Mouse (Mus musculus): ENCODE measurements around the gene Cfap77. TPM values are rescaled to one million over a fixed set of nuclear protein-coding genes. Genes with fewer than 3 reads are reported as not detected.

Cfap77 gene
- total RNA-seq, 2 experiments from 2014 or later = not detected

GRCm38 (mm10) chr2:28943666-28944516 lies 111.0 kb downstream of the Cfap77 start:
- no peak for DNase-seq

DNA sequence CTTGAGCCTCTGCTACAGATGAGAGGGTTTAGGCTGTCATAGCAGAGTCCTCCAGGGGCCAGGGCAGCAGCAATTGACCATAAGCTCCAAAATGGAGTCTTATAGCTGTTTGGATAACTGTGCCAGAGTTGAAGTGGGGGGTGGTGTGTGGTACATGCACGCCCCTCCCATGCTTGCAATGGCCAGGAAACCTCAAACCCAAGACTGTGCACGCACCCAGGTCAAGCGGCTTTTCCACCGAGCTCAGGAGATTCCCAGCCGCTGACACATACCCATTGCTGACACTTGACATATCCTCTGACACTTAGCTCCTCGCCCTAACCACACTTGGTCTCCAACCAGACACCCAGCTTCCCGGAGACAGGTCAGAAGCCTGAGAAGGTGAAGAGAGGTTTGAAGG lies 115.9 kb downstream of the Cfap77 start:
- DNase-seq = no peak

DNA sequence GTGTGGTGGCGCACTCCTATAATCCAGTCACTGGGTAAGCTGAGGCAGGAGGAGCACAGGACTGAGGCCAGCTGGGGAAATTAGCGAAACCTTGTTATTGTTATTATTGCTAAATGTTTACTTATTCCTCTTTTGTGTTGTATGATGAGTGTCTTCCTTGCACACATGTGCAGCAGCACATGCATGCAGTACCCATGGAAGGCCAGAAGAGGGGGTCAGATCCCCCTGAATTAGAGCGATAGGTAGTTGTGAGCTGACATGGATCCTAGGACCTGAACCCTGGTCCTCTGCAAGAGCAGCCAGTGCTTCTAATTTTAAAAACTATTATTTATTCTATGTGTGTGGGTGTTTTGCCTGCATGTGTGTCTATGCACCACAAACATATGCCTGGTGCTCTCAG lies 124.3 kb downstream of the Cfap77 start:
- no peak for DNase-seq

DNA sequence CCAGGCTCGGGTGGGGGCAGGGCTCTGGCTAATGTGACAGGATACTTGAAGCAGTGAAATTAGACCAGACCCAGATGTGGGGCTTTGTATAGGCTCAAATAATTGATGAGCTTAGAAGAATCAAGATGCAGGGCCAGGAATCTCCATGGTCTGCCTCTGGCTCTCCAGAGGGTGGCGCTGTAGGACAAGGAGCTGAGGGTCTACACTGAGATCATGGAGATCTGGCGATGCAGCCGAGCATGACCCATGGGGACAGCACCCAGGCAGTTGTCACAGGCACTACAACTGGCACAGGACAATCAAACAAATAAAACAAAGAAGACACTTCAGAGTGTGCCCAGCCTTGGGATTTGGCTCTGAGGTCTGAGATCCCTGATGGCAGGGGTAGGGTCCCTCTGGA lies 131.0 kb downstream of the Cfap77 start:
- DNase-seq = no peak

DNA sequence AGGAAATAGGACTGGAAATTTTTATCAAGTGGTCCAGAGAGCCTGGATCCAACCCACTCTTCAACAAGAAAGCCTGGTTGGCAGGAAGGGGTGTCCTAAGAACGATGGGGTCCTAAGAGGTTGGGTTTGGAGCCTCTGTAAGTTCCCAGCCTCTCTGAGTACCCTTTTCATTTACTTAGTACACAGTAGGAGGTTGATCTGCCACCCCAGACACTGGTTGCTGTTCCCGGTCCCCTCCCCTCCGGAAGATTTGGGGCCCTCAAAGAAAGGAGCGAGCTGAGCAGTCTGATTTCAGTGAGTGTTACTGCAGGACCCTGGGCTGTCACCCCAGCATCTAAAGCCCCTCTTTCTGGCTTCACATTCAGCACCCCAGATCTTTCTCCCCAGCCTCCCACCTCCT lies 135.9 kb downstream of the Cfap77 start:
- DNase-seq = no peak

GRCm38 (mm10) chr2:28917518-28918361 lies 137.1 kb downstream of the Cfap77 start:
- DNase-seq = peak; percentile 29

DNA sequence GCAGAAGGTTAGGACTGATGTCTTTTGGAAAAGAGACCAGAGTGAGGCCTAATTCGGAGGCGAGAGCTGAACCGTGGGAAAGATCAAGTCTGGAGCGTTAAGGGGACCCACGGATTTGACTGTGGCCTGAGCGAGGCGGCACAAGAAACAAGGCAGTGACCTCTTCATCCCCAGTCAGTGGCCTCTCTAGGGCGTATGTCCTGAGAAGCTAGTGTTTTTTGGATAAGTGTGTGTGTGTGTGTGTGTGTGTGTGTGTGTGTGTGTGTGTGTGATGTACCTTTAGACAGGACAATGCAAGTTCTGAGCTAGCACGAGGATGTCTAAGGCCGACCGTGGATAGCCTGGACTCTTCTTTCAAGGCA lies 137.7 kb downstream of the Cfap77 start:
- DNase-seq = no peak

GRCm38 (mm10) chr2:28916513-28916865 lies 138.4 kb downstream of the Cfap77 start, which contains the start of gene Barhl1:
TSS of gene Barhl1 (minus strand) at chr2:28916668.
- DNase-seq = no peak

GRCm38 (mm10) chr2:28915768-28916512 lies 138.9 kb downstream of the Cfap77 start:
- DNase-seq = peak; percentile 44

DNA sequence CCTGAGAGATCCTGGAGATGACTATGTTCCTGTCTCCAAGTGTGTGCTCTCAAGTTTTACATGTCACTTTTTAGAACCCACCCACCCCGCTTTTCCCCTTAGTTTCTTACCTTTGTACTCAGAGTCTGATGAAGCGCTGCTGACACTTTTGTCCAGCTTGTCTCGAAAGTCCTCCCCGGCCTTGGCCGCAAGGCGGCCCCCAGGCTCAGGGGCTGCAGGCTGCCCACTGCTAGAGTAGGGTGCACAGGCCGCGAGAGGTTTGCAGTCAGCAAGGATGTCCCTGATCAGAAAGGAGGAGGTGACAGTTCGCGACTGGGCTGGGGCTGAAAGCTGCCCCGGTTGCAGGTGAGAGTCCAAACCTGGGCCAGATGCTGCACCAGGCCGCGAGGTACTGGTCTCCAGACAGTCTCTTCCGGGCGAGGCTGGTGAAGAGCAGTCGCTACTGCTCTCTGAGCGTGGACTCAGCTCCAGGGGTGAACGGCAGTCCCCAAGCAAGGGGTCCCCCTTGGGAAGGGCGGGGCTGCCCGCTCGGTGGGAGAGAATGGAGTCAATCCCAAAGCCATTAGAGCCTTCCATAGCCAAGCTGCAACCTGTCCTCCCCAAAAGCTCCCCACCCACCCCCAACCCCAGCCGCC lies 139.6 kb downstream of the Cfap77 start:
- DNase-seq = no peak

DNA sequence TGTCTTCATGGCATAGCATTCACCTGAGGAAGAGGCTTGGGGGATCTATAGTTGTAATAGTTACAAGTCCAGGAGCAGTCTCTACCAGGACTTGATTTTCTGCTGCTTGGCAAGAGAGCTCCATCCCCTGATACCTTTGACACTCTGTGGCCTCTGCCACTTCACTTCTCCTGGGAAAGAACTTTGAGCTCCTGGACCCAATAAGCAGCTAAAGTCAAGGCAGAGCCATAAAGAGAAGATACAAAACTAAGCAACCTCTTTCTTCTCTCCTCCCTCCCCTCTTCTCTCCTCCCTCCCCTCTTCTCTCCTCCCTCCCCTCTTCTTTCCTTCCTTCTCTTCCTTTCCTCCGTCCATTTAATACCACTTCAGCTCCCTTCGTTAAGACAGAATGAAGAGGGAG lies 140.7 kb downstream of the Cfap77 start:
- DNase-seq = no peak

DNA sequence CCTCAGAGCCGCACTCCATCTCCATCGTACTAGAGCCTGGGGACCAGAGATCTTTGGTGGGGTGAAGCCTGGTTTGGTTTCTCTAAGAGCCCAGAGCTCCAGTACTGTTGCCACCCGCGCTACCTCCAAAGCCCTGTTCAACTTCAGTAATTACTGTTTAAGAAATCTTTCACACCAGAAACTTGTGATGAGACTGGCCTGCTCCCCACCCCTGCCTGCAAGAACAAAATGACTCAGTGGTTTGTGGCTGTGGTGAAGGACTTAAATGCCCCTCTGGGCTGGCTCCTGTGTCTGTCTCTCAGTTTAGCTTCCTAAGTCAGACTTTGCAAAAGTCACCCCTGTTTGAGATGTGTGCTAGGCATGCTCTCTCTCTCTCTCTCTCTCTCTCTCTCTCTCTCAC lies 141.9 kb downstream of the Cfap77 start:
- no peak for DNase-seq

DNA sequence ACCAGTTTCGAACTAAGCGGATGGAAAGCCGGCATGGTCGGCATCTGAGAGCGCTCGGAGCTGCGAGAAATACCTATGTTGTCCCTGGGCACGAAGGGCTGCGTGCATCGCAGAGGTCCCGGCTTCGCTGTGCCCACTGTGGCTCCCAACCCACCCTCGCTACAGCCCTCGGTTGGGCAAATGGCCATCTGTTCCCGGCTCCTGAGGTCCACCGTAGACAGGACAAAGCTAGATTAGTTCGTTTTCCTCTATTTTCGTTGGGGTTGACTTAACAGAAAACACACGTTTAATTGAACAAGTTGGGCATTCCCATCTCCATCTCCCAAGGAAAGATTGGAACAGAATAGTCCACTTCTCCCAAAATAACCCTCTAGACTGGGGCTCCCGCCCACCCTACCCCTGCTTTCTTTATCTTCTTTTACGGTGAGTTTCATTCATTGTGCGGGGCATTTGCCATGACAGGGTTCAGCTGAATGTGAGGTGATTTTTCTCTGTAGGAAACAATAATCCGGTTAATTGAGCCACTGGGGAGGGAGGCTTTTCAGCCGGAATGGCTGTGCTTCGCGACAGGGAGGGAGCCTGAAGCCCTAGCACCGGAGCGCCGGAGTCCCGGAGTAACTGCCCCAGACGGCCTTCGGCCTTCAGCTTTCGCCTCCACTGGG lies 142.7 kb downstream of the Cfap77 start:
- DNase-seq = no peak

- no peak for DNase-seq
Observed at GRCm38 (mm10) chr2:28911331-28912038, 143.4 kb downstream of the Cfap77 start.

DNA sequence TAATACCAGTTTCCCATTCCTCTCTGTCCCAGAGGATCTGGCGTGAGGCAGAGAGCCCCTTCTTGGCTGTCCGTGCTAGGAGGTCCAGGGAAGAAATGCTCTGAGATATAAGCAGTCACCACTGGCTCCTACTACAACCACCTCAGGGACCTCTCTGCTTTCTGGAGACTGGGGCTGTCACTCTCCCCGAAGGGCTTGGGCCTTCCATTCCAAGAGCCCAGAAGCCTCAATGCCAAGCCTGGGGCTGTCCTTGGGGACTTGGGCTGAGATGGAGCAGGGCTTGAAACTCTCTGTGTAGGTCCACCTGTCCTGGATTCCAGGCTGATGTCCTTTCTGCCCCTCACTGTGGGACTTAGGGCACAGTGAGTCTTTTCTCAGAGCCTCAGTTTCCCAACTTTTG lies 144.0 kb downstream of the Cfap77 start:
- no peak for DNase-seq

DNA sequence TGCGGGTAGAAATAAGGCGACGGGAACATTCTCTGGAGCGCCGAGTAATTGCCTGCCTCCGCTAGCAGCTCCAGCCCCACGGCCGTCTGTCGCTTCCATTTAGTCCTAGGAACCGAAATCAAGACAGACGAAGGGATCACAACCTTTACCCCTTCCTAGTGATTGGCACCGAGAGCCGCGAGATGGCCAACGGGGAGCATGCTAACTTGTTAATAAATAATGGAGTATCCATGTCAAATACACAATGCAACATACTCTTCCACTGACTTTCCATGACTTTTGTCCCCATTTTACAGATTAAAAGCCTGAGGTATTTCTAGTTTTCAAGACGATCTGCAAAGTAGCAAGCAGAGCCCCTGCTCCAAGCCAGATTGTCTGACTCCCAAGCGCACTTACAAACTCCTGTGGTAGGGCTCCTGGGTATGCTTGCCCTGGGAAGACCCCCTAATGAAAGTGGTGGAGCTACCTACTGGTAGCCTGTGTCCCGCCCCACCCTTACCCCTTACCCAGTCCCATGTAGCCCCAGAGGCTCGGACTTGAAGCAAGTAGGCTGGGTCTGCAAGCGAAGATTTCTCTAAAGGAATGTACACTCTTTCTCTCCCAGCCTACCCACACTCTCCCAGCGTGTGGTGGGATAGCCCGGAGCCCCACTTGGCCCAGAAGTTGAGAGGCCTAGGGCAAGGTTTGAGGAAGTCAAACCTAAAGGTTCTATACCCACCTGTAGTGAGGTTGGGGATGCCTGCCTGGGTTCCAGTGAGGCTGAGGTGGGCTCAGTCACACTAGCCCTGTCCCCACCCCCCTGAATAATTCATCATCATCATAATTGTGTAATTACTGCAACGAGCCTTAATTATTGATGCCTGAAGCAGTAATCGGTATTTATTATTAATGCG lies 144.8 kb downstream of the Cfap77 start:
- no peak for DNase-seq

DNA sequence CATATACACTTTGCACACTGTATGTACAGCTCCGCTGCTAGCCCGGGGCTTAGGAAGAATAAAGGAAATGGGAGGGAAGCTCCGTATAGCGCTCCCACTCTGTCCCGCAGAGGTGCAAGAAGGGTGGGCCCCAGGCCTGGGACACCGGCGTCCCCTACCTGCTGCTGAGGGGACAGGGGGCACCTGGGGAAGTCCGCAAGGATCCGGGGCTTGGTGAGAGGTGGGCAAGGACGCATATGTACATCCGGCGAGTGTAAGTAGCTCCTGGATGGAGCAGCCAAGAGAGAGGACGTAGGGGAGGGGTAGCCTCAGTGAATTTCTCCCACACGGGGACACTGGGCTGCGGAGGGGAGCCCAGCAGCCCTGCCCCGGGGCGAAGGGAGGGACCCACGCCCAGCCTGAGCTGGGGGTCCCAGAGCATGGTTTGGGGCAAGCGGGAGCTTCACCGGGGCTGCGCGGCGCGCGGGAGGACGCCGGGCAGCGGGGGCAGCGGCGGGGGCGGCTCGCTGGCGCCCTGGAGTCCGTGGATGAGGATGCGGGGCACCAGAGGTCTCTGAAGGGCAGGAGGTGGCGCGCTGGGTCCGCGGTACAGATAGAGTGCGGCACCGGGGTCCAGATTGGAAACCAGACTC lies 145.6 kb downstream of the Cfap77 start:
- DNase-seq = no peak

DNA sequence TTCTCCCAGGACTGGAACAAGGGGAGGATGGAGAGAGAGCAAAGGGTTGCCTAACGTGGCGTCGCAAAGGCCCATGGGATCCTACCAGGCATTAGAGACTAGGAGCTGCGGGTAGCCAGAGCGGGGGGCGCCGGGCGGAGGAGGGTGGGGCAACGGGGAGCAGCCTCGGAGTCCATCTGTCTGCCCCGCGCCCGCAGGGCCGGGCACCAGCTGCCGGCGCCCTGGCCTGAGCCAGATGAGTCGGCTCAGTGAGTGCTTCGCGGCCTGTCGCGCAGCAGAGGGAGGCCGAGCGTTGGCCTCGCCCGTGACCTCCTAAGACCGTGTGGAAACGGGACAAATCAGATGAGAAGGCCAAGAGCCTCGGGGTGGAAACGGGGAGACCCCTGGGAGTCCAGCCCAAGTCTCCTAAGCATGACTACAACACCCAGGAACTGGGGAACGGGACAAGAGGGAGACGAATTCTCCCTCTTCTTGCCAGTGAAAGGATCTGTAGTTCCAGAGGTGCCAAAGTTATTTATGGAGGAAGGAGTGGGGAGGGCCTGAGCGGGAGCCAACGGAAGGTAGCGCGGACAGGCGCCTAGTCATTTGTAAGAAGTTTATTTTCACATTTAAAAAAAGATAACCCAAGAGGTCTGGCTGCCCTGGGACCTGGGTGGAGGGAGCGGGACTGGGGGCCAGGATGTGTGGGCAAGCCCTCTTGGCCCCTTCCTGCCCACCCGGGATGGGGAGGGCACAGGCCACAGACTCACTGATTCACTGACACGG lies 146.3 kb downstream of the Cfap77 start:
- DNase-seq = peak; percentile 25

All from gastrocnemius, postnatal 25 days (tissue).